Mouse (Mus musculus) forebrain, embryonic 11.5 days (tissue): Measurements from ENCODE around the gene Ube2e1. TPM values are rescaled to one million over a fixed set of nuclear protein-coding genes. Genes with fewer than 3 reads are reported as not detected.

Experiments used
- ATAC-seq: fragments of 200-750 bp; cut with Nextera tagmentation; replicated peaks from 2 replicates; pipeline ENCODE4 v1.8.0; 2017; ENCODE audit warnings: moderate TSS enrichment; ENCODE audit not compliant: low FRiP score
- DNase-seq: peaks from one replicate; pipeline ENCODE4 v3.0.0-alpha.2; 2017; ENCODE audit warnings: low spot score
- H3K27ac ChIP-seq: fragments of 300-500 bp; sonication (generic); 2 replicates; pipeline ENCODE4 v1.5.1; 2014; ENCODE audit warnings: low read depth, low read length
- H3K27me3 ChIP-seq: fragments of 300-500 bp; sonication (generic); 2 replicates; pipeline ENCODE4 v1.6.1; 2014; ENCODE audit warnings: mild to moderate bottlenecking, low read length, mixed read lengths; ENCODE audit not compliant: control insufficient read depth, insufficient read depth
- H3K36me3 ChIP-seq: fragments of 300-500 bp; sonication (generic); 2 replicates; pipeline ENCODE4 v1.6.1; 2014; ENCODE audit warnings: mild to moderate bottlenecking, low read length, moderate library complexity, mixed read lengths; ENCODE audit not compliant: control insufficient read depth, insufficient read depth
- H3K4me1 ChIP-seq: fragments of 300-500 bp; sonication (generic); replicated peaks from 2 replicates; pipeline ENCODE4 v1.6.1; 2014; ENCODE audit warnings: low read length, mixed read lengths; ENCODE audit not compliant: control insufficient read depth, insufficient read depth
- H3K4me2 ChIP-seq: fragments of 300-500 bp; sonication (generic); 2 replicates; pipeline ENCODE4 v1.6.1; 2014; ENCODE audit warnings: low read depth, mild to moderate bottlenecking, low read length, moderate library complexity, mixed read lengths; ENCODE audit not compliant: severe bottlenecking
- H3K4me3 ChIP-seq: fragments of 300-500 bp; sonication (generic); 2 replicates; pipeline ENCODE4 v1.5.1; 2014; ENCODE audit warnings: low read depth, low read length
- H3K9ac ChIP-seq: fragments of 300-500 bp; sonication (generic); 2 replicates; pipeline ENCODE4 v1.6.1; 2014; ENCODE audit warnings: low read length
- H3K9me3 ChIP-seq: fragments of 300-500 bp; sonication (generic); 2 replicates; pipeline ENCODE4 v1.6.1; 2016; ENCODE audit warnings: low read length, mixed read lengths; ENCODE audit not compliant: control insufficient read depth
- WGBS: fragments of 180-500 bp; shearing (Covaris S2); extraction: QIAGEN DNeasy Blood & Tissue Kit; methylation state at CpG from one replicate; pipeline ENCODE4 v1.1.7; 2014; 5-methylcytosine and 5-hydroxymethylcytosine counted together
- polyA plus RNA-seq: library from polyadenylated mRNA; unstranded; fragments of >200 nt; fragmentation: Nextera tagmentation; extraction: Ambion mirVana; gene quantifications from 2 replicates; pipeline ENCODE4 v1.2.1, GENCODE M21; 2014

The Ube2e1 gene
- polyA plus RNA-seq, 1 experiment from 2014 or later: 65.7 TPM

GRCm38 (mm10) chr14:18364321-18364720 lies 32.7 kb upstream of the Ube2e1 start:
- Histone ChIP-seq H3K9ac (no peak overlapping the region), H3K4me2 (no peak overlapping the region), H3K4me3 (no peak overlapping the region), H3K4me1 (no peaks in the 10 kb centered on the region), H3K36me3 (no peaks in the 10 kb centered on the region), H3K27me3 (no peaks in the 10 kb centered on the region), H3K9me3 (no peaks in the 10 kb centered on the region), H3K27ac (no peak overlapping the region)
- ATAC-seq (no peak), DNase-seq (no peak)
- WGBS: 91% methylated on average over 3 of the region's 3 CpGs

GRCm38 (mm10) chr14:18356442-18356841 lies 24.8 kb upstream of the Ube2e1 start:
- ATAC-seq (no peak), DNase-seq (no peak)
- H3K27me3 ChIP-seq: no peaks in the 10 kb centered on the region
- no peaks in the 10 kb centered on the region for H3K9me3 ChIP-seq
- H3K9ac ChIP-seq: no peak overlapping the region
- H3K4me1 ChIP-seq: no peaks in the 10 kb centered on the region
- no peak overlapping the region for H3K4me2 ChIP-seq
- H3K27ac ChIP-seq: no peak overlapping the region
- WGBS: 73% methylated on average over 2 of the region's 2 CpGs
- H3K36me3 ChIP-seq: no peaks in the 10 kb centered on the region
- no peak overlapping the region for H3K4me3 ChIP-seq

GRCm38 (mm10) chr14:18355514-18356190 lies 24.0 kb upstream of the Ube2e1 start:
- ATAC-seq (no peak), DNase-seq (no peak)
- Histone ChIP-seq H3K36me3 (no peaks in the 10 kb centered on the region), H3K4me2 (no peak overlapping the region), H3K4me3 (no peak overlapping the region), H3K9ac (no peak overlapping the region), H3K27me3 (no peaks in the 10 kb centered on the region), H3K27ac (no peak overlapping the region), H3K9me3 (no peaks in the 10 kb centered on the region), H3K4me1 (no peaks in the 10 kb centered on the region)
- 80% methylated on average over 6 of the region's 6 CpGs for WGBS

GRCm38 (mm10) chr14:18353525-18353924 lies 21.9 kb upstream of the Ube2e1 start:
- no peaks in the 10 kb centered on the region for H3K36me3 ChIP-seq
- no peak overlapping the region for H3K4me3 ChIP-seq
- no peak overlapping the region for H3K27ac ChIP-seq
- H3K27me3 ChIP-seq: no peaks in the 10 kb centered on the region
- no peak overlapping the region for H3K9ac ChIP-seq
- no peak overlapping the region for H3K4me2 ChIP-seq
- no peaks in the 10 kb centered on the region for H3K4me1 ChIP-seq
- DNase-seq (no peak), ATAC-seq (no peak)
- WGBS: 72% methylated on average over 3 of the region's 3 CpGs
- no peaks in the 10 kb centered on the region for H3K9me3 ChIP-seq

GRCm38 (mm10) chr14:18352934-18353333 lies 21.3 kb upstream of the Ube2e1 start:
- Histone ChIP-seq H3K27me3 (no peaks in the 10 kb centered on the region), H3K27ac (no peak overlapping the region), H3K4me2 (no peak overlapping the region), H3K4me3 (no peak overlapping the region), H3K9ac (no peak overlapping the region), H3K4me1 (no peaks in the 10 kb centered on the region), H3K36me3 (no peaks in the 10 kb centered on the region), H3K9me3 (no peaks in the 10 kb centered on the region)
- DNase-seq: no peak
- ATAC-seq: no peak
- WGBS: 89% methylated on average over 3 of the region's 3 CpGs

GRCm38 (mm10) chr14:18350680-18351079 lies 19.0 kb upstream of the Ube2e1 start:
- Histone ChIP-seq H3K4me3 (no peak overlapping the region), H3K4me1 (no peaks in the 10 kb centered on the region), H3K9ac (no peak overlapping the region), H3K4me2 (no peak overlapping the region), H3K27ac (no peak overlapping the region), H3K27me3 (no peaks in the 10 kb centered on the region), H3K36me3 (no peaks in the 10 kb centered on the region), H3K9me3 (no peaks in the 10 kb centered on the region)
- DNase-seq: no peak
- no peak for ATAC-seq
- 77% methylated on average over 1 of the region's 1 CpGs for WGBS

- Histone ChIP-seq H3K4me2 (no peak overlapping the region), H3K9ac (no peak overlapping the region), H3K4me1 (no peaks in the 10 kb centered on the region), H3K27me3 (no peaks in the 10 kb centered on the region), H3K4me3 (no peak overlapping the region), H3K9me3 (no peaks in the 10 kb centered on the region), H3K27ac (no peak overlapping the region), H3K36me3 (no peaks in the 10 kb centered on the region)
- WGBS: 64% methylated on average over 5 of the region's 5 CpGs
- ATAC-seq (no peak), DNase-seq (no peak)
These were observed 18.2 kb upstream of the Ube2e1 start for GRCm38 (mm10) chr14:18349871-18350270.

- ATAC-seq (no peak), DNase-seq (no peak)
- Histone ChIP-seq H3K9me3 (no peaks in the 10 kb centered on the region), H3K4me1 (no peaks in the 10 kb centered on the region), H3K36me3 (no peaks in the 10 kb centered on the region), H3K27me3 (no peaks in the 10 kb centered on the region), H3K4me3 (no peak overlapping the region), H3K27ac (no peak overlapping the region), H3K4me2 (no peak overlapping the region), H3K9ac (no peak overlapping the region)
- WGBS: 86% methylated on average over 4 of the region's 4 CpGs
These were observed 11.9 kb upstream of the Ube2e1 start for GRCm38 (mm10) chr14:18343589-18343988.

GRCm38 (mm10) chr14:18342749-18343148 lies 11.1 kb upstream of the Ube2e1 start:
- ATAC-seq (no peak), DNase-seq (no peak)
- H3K4me3 ChIP-seq: no peak overlapping the region
- 84% methylated on average over 2 of the region's 2 CpGs for WGBS
- H3K4me1 ChIP-seq: no peaks in the 10 kb centered on the region
- H3K27me3 ChIP-seq: no peaks in the 10 kb centered on the region
- no peak overlapping the region for H3K4me2 ChIP-seq
- H3K9ac ChIP-seq: no peak overlapping the region
- H3K27ac ChIP-seq: no peak overlapping the region
- no peaks in the 10 kb centered on the region for H3K36me3 ChIP-seq
- H3K9me3 ChIP-seq: no peaks in the 10 kb centered on the region
